Mouse (Mus musculus) hindbrain, embryonic 10.5 days (tissue): Measurements from ENCODE around the gene Cspg4. TPM values are rescaled to one million over a fixed set of nuclear protein-coding genes. Genes with fewer than 3 reads are reported as not detected.
"Not testable (repeated sequence)": the region's sequence is repeated elsewhere in the genome, so short reads cannot be mapped to it uniquely, and the experiment has no call there.

Experiments
- DNase-seq: peaks from one replicate; pipeline ENCODE4 v3.0.0-alpha.2; 2017; ENCODE audit warnings: low spot score
- H3K27ac ChIP-seq: fragments of 300-500 bp; sonication (generic); 2 replicates; pipeline ENCODE4 v1.5.1; 2016; ENCODE audit warnings: mild to moderate bottlenecking, moderate library complexity
- H3K27me3 ChIP-seq: fragments of 300-500 bp; sonication (generic); 2 replicates; pipeline ENCODE4 v1.6.1; 2016; ENCODE audit warnings: mild to moderate bottlenecking; ENCODE audit not compliant: poor library complexity, insufficient read depth, severe bottlenecking
- H3K36me3 ChIP-seq: fragments of 300-500 bp; sonication (generic); 2 replicates; pipeline ENCODE4 v1.6.1; 2016; ENCODE audit warnings: mild to moderate bottlenecking, moderate library complexity
- H3K4me1 ChIP-seq: fragments of 300-500 bp; sonication (generic); replicated peaks from 2 replicates; pipeline ENCODE4 v1.6.1; 2016; ENCODE audit warnings: mild to moderate bottlenecking
- H3K4me3 ChIP-seq: fragments of 300-500 bp; sonication (generic); 2 replicates; pipeline ENCODE4 v1.5.1; 2016; ENCODE audit warnings: mild to moderate bottlenecking, moderate library complexity
- H3K9me3 ChIP-seq: fragments of 300-500 bp; sonication (generic); 2 replicates; pipeline ENCODE4 v1.6.1; 2016; ENCODE audit warnings: mild to moderate bottlenecking, moderate library complexity
- WGBS: fragments of 180-500 bp; shearing (Covaris S2); methylation state at CpG from one replicate; pipeline ENCODE4 v1.1.7; 2016; 5-methylcytosine and 5-hydroxymethylcytosine counted together
- polyA plus RNA-seq: library from polyadenylated mRNA; unstranded; fragments of >200 nt; fragmentation: Nextera tagmentation; extraction: Ambion mirVana; gene quantifications from 2 replicates; pipeline ENCODE4 v1.2.1, GENCODE M21; 2016

Gene Cspg4
- polyA plus RNA-seq, 1 experiment from 2014 or later: 2.0 TPM

DNA sequence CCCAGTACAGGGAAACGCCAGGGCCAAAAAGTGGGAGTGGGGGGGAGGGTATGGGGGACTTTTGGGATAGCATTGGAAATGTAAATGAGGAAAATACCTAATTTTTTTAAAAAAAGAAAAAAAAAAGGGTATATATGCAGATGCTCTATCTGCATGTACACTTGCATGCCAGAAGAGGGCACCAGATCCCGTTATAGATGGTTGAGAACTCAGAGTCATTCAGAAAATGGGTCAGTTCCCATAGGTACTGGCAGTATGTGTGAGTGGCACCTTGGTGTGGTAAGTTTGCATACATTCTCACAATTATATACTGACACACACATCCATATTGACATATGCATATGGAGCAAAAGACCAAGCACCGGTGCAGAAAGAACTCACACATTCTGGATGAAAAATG, 82.6 kb downstream of the Cspg4 start:
- H3K4me1 ChIP-seq: peaks cover 13% of the 10 kb centered on the region
- not testable (repeated sequence) for H3K27me3 ChIP-seq, H3K4me3 ChIP-seq, H3K9me3 ChIP-seq, H3K36me3 ChIP-seq, H3K27ac ChIP-seq, DNase-seq
- 25% methylated on average over 3 of the region's 3 CpGs for WGBS

DNA sequence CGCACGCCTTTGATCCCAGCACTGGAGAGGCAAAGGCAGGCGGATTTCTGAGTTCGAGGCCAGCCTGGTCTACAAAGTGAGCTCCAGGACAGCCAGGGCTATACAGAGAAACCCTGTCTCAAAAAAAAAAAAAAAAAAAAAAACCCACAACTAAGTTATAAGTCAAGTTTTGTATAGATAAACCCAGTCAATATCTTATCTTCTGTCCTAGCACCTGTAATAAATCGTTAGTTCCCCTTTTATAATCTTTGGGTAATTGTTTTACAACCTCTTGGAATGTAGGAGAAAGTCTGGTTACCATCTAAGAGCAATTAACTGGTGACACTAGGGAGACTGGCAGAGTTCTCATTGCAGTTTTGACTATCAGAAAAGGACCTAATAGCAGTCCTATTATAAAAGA, 83.9 kb downstream of the Cspg4 start:
- H3K9me3 ChIP-seq, DNase-seq, H3K27ac ChIP-seq, H3K36me3 ChIP-seq, H3K27me3 ChIP-seq, H3K4me3 ChIP-seq: not testable (repeated sequence)
- H3K4me1 ChIP-seq: peaks cover 13% of the 10 kb centered on the region
- WGBS: 92% methylated on average over 5 of the region's 5 CpGs

Other genes with a start within 250 kb of the Cspg4 start
- gene Lingo1, start 68.6 kb upstream of the Cspg4 start, polyA plus RNA-seq: 5.1 and 9.9 TPM in 2 replicates
- 0.14 TPM in 1 of 2 replicates, not detected in the other for gene Odf3l1, start 354 bp upstream of the Cspg4 start, polyA plus RNA-seq
- 6.7 and 9.2 TPM in 2 replicates for gene Snx33, start 63.3 kb downstream of the Cspg4 start, polyA plus RNA-seq
- gene Imp3, start 72.4 kb downstream of the Cspg4 start, polyA plus RNA-seq: 66.8 and 67.9 TPM in 2 replicates
- 28.4 and 28.6 TPM in 2 replicates for gene Snupn, start 85.8 kb downstream of the Cspg4 start, polyA plus RNA-seq
- gene Ptpn9, start 129.9 kb downstream of the Cspg4 start, polyA plus RNA-seq: 20.5 and 21.4 TPM in 2 replicates
- gene Sin3a, start 207.0 kb downstream of the Cspg4 start, polyA plus RNA-seq: 46.7 and 51.0 TPM in 2 replicates